Comparison of ENCODE assay signal across 9 mouse cellular contexts in the genomic region with DNA sequence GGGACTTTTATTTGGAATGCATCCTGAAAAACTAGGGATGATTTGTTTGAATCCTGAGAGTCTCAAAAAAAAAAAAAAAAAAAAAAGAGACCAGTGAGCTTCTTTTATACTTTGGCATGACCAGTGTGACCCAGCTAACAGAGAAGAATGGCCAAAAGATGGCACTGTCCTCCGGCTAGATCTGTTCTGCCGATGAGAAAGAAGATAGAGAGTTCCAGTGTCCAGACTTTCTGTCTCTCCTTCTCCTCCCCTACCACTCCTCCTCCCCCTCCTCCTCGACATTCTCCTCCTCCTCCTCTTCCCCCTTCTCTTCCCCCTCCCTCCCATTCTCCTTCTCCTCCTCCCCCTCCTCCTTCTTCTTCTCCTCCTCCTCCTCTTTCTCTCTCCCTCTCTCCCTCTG.
DNase-seq lines count a peak whose midpoint lies in the region; ATAC-seq and TF ChIP-seq lines count a peak whose summit lies in the region.
"Had no signal": no experiment of that assay in that cellular context is flagged by ENCODE, and none has a peak within 500 bp of the region (broad histone marks: within the 10 kb centered on the region; RNA-seq: fewer than 3 reads in every experiment).

No protein-coding gene starts in this region.

- peaks cover 18% of the 10 kb centered on the region for H3K4me1 ChIP-seq in heart, embryonic 13.5 days
- H3K4me1 ChIP-seq in embryonic fibroblast, embryonic 13.5 days (ENCODE audit: control insufficient read depth, insufficient read depth, low read length): peaks cover 7% of the 10 kb centered on the region; the same call in 1 of the 2 replicates

- peak overlapping the region; percentile 79 for H3K27ac ChIP-seq in heart, embryonic 13.5 days (replicated peaks)
- peak overlapping the region; percentile 74; the same call in 1 of the 2 replicates for H3K27ac ChIP-seq in embryonic fibroblast, embryonic 13.5 days (ENCODE audit: insufficient read depth, low read length)
- H3K27ac ChIP-seq: limb, embryonic 12.5 days had no signal

- no peak overlapping the region for H3K4me3 ChIP-seq in heart, embryonic 13.5 days
- no peak overlapping the region for H3K4me3 ChIP-seq in embryonic fibroblast, embryonic 13.5 days (ENCODE audit: insufficient read depth, low read length)
- H3K4me3 ChIP-seq: limb, embryonic 12.5 days had no signal

- no peaks in the 10 kb centered on the region for H3K36me3 ChIP-seq in heart, embryonic 13.5 days
- H3K36me3 ChIP-seq: limb, embryonic 12.5 days had no signal

- H3K9ac ChIP-seq in heart, embryonic 13.5 days: no peak overlapping the region
- H3K9ac ChIP-seq: limb, embryonic 12.5 days had no signal

- H3K9me3 ChIP-seq in heart, embryonic 13.5 days: 0 out of 2 replicates have a peak, but pooled peaks cover 2% of the 10 kb centered on the region
- H3K9me3 ChIP-seq: limb, embryonic 12.5 days had no signal

- H3K4me2 ChIP-seq in heart, embryonic 13.5 days: no peak overlapping the region
- H3K4me2 ChIP-seq: limb, embryonic 12.5 days had no signal

- no peak for TF ChIP-seq POLR2A in embryonic fibroblast, embryonic 13.5 days (IDR thresholded peaks at IDR 0.05; ENCODE audit: low read depth, low read length)

- DNase-seq in heart, adult 9 months (ENCODE audit: low spot score in 2 of 2): no peak
- DNase-seq in right cerebral cortex, adult 2 months (ENCODE audit: low spot score in 2 of 2): peak; percentile 15 to 19
- no peak for DNase-seq in right cerebral cortex, postnatal 25 days
- DNase-seq in telencephalon, adult 2 months (ENCODE audit: low read depth, low spot score): peak; percentile 32
- DNase-seq in spleen, adult 12 weeks (ENCODE audit: low spot score): no peak
- DNase-seq in adrenal gland, adult 18-20 months (ENCODE audit: low spot score in 2 of 2): no peak

- WGBS in heart, embryonic 13.5 days: 18% methylated on average over 3 of the region's 3 CpGs

- no peaks in the 10 kb centered on the region for H3K27me3 ChIP-seq in heart, embryonic 13.5 days (replicated peaks)
- H3K27me3 ChIP-seq: limb, embryonic 12.5 days had no signal

- 0 out of 2 replicates have a peak, but pooled peaks have one; percentile 3 for TF ChIP-seq CTCF in embryonic fibroblast, embryonic 13.5 days (IDR thresholded peaks at IDR 0.05; ENCODE audit: borderline replicate concordance, insufficient read depth, low read length)

- ATAC-seq in heart, embryonic 13.5 days (ENCODE audit: extremely low read depth, insufficient number of reproducible peaks, low FRiP score, low TSS enrichment): no peak

Comparison
In these comparisons a context has a peak if more than half of its experiments do, and no peak if none do; other contexts are left out.
1. DNase-seq: peak in right cerebral cortex, adult 2 months (2 of 2) and telencephalon, adult 2 months (single experiment); none in heart, adult 9 months (0 of 2), right cerebral cortex, postnatal 25 days (single experiment), spleen, adult 12 weeks (single experiment) and adrenal gland, adult 18-20 months (0 of 2).